Mouse (Mus musculus) kidney, adult 2 months (tissue): Measurements from ENCODE around the gene Dctn1. TPM values are rescaled to one million over a fixed set of nuclear protein-coding genes. Genes with fewer than 3 reads are reported as not detected.

Source experiments
- DNase-seq: peaks from one replicate; pipeline ENCODE4 v3.0.0; 2021
- H3K27ac ChIP-seq: fragments of 200-500 bp; 2 replicates; pipeline ENCODE4 v1.5.1; 2012; ENCODE audit warnings: low read depth, low read length, control low read depth, inconsistent platforms; ENCODE audit not compliant: insufficient read depth
- H3K27me3 ChIP-seq: fragments of 200-500 bp; replicated peaks from 2 replicates; pipeline ENCODE4 v1.6.1; 2012; ENCODE audit warnings: mild to moderate bottlenecking, moderate library complexity, low read length, inconsistent platforms; ENCODE audit not compliant: control insufficient read depth, insufficient read depth
- H3K36me3 ChIP-seq: fragments of 200-500 bp; 2 replicates; pipeline ENCODE4 v1.6.1; 2012; ENCODE audit warnings: mild to moderate bottlenecking, moderate library complexity, low read length, inconsistent platforms; ENCODE audit not compliant: control insufficient read depth, insufficient read depth
- H3K4me1 ChIP-seq: fragments of 200-500 bp; 2 replicates; pipeline ENCODE4 v1.6.1; 2011; ENCODE audit warnings: low read length; ENCODE audit not compliant: control insufficient read depth, insufficient read depth
- H3K4me3 ChIP-seq: fragments of 200-500 bp; 2 replicates; pipeline ENCODE4 v1.5.1; 2011; ENCODE audit warnings: mild to moderate bottlenecking, low read depth, low read length, control low read depth; ENCODE audit not compliant: insufficient read depth
- CTCF ChIP-seq: fragments of 200-500 bp; conservative IDR thresholded peaks from 2 replicates; pipeline ENCODE4 v1.5.1; 2011; ENCODE audit warnings: low read depth, mild to moderate bottlenecking, control low read depth, low read length, moderate library complexity, mixed read lengths; ENCODE audit not compliant: insufficient read depth, insufficient read length
- POLR2A ChIP-seq: fragments of 200-500 bp; IDR thresholded peaks from one replicate; pipeline ENCODE4 v1.6.1; 2011; ENCODE audit warnings: low read depth, low read length, control low read depth
- WGBS: fragments of 180-500 bp; shearing (Covaris S2); methylation state at CpG from one replicate; pipeline ENCODE4 v1.1.7; 2018; 5-methylcytosine and 5-hydroxymethylcytosine counted together
- polyA plus RNA-seq: library from polyadenylated mRNA; depleted of rRNA; stranded (reverse); fragments of >200 nt; gene quantifications from 2 replicates; pipeline ENCODE4 v1.2.3, GENCODE M21; 2012

Gene Dctn1
- polyA plus RNA-seq, 1 experiment = 93.1 TPM

GRCm38 (mm10) chr6:83219814-83220213 lies 54.1 kb downstream of the Dctn1 start, which contains the start of gene Slc4a5:
Gene Slc4a5 (plus strand): TSS chr6:83219828.
- no peak for DNase-seq
- H3K27ac ChIP-seq = no peak within 1 kb of the TSS
- H3K4me1 ChIP-seq = no peaks in the 10 kb centered on the region
- no peaks in the 10 kb centered on the region for H3K27me3 ChIP-seq
- no peak for TF ChIP-seq POLR2A
- TF ChIP-seq CTCF = no peak
- H3K4me3 ChIP-seq = no peak within 1 kb of the TSS
- WGBS = 67% methylated on average over 3 of the region's 3 CpGs
- H3K36me3 ChIP-seq = no peaks in the 10 kb centered on the region

- Histone ChIP-seq H3K27me3 (no peaks in the 10 kb centered on the region), H3K4me1 (no peaks in the 10 kb centered on the region), H3K4me3 (no peak overlapping the region), H3K27ac (no peak overlapping the region), H3K36me3 (no peaks in the 10 kb centered on the region)
- TF ChIP-seq POLR2A (no peak), CTCF (no peak)
- 50% methylated on average over 2 of the region's 2 CpGs for WGBS
- no peak for DNase-seq
Observed at GRCm38 (mm10) chr6:83231486-83231885, 65.8 kb downstream of the Dctn1 start.

DNA sequence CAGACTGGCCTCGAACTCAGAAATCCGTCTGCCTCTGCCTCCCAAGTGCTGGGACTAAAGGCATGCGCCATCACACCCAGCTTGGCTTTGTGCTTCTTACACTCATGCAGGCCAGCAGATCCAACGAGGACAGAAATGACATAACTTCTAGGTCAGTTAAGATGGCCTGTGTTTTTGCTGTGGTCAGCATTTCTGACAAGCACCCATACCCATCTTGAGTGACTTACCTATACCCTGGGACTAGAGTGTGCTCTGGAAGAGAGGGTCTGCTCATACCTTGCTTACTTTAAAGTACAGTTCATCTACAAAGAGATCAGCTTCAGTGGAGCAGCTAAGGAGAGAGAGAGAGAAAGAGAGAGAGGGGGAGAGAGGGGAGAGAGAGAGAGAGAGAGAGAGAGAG lies 67.6 kb downstream of the Dctn1 start:
- Histone ChIP-seq H3K27ac (no peak overlapping the region), H3K4me1 (no peaks in the 10 kb centered on the region), H3K36me3 (no peaks in the 10 kb centered on the region), H3K27me3 (no peaks in the 10 kb centered on the region), H3K4me3 (no peak overlapping the region)
- 81% methylated on average over 4 of the region's 4 CpGs for WGBS
- TF ChIP-seq CTCF = no peak
- TF ChIP-seq POLR2A = no peak
- DNase-seq = no peak

GRCm38 (mm10) chr6:83234280-83234741 lies 68.6 kb downstream of the Dctn1 start:
- no peak for TF ChIP-seq POLR2A
- no peak for TF ChIP-seq CTCF
- no peaks in the 10 kb centered on the region for H3K4me1 ChIP-seq
- H3K36me3 ChIP-seq = no peaks in the 10 kb centered on the region
- no peaks in the 10 kb centered on the region for H3K27me3 ChIP-seq
- H3K27ac ChIP-seq = peak overlapping the region; percentile 43; the same call in 1 of the 2 replicates
- peak; percentile 53 for DNase-seq
- no peak overlapping the region for H3K4me3 ChIP-seq
- WGBS = 3% methylated on average over 14 of the region's 14 CpGs

- Histone ChIP-seq H3K27ac (no peak overlapping the region), H3K4me3 (no peak overlapping the region), H3K4me1 (no peaks in the 10 kb centered on the region), H3K36me3 (no peaks in the 10 kb centered on the region), H3K27me3 (no peaks in the 10 kb centered on the region)
- TF ChIP-seq POLR2A (no peak), CTCF (no peak)
- 6% methylated on average over 9 of the region's 9 CpGs for WGBS
- peak; percentile 16 for DNase-seq
Observed at GRCm38 (mm10) chr6:83237123-83237522, 71.4 kb downstream of the Dctn1 start.

- DNase-seq = no peak
- Histone ChIP-seq H3K4me3 (no peak overlapping the region), H3K4me1 (peaks cover 3% of the 10 kb centered on the region; the same call in 1 of the 2 replicates), H3K27me3 (no peaks in the 10 kb centered on the region), H3K27ac (peak overlapping the region; percentile 19; the same call in 1 of the 2 replicates), H3K36me3 (no peaks in the 10 kb centered on the region)
- TF ChIP-seq CTCF (no peak), POLR2A (no peak)
- 36% methylated on average over 10 of the region's 10 CpGs for WGBS
Observed at GRCm38 (mm10) chr6:83244422-83245061, 78.8 kb downstream of the Dctn1 start.

DNA sequence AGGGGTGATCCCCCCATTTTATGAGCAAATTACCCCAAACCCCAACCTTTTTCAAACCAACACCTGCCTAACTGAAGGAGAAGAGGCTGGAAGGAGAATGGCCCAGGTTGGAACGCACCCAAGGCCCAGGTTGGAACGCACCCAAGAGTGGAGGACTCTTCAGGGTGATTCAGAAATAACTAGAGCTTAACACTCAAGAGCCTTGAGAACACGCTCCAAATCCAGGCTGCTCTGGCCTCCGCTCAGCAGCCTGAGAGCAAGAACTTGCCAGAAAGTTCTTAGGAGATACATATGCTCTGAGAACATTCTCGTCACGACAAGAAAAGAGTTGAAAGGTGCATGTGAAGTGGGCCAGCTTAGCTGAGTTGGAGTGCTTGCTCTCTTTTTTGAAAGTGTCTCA lies 79.4 kb downstream of the Dctn1 start:
- Histone ChIP-seq H3K4me3 (no peak overlapping the region), H3K27me3 (no peaks in the 10 kb centered on the region), H3K4me1 (peaks cover 3% of the 10 kb centered on the region; the same call in 1 of the 2 replicates), H3K27ac (peak overlapping the region; percentile 35; the same call in 1 of the 2 replicates), H3K36me3 (no peaks in the 10 kb centered on the region)
- no peak for TF ChIP-seq CTCF
- TF ChIP-seq POLR2A = no peak
- DNase-seq = peak; percentile 83
- 35% methylated on average over 6 of the region's 6 CpGs for WGBS
